Comparison of ENCODE assay signal across 8 mouse cellular contexts in the genomic region with DNA sequence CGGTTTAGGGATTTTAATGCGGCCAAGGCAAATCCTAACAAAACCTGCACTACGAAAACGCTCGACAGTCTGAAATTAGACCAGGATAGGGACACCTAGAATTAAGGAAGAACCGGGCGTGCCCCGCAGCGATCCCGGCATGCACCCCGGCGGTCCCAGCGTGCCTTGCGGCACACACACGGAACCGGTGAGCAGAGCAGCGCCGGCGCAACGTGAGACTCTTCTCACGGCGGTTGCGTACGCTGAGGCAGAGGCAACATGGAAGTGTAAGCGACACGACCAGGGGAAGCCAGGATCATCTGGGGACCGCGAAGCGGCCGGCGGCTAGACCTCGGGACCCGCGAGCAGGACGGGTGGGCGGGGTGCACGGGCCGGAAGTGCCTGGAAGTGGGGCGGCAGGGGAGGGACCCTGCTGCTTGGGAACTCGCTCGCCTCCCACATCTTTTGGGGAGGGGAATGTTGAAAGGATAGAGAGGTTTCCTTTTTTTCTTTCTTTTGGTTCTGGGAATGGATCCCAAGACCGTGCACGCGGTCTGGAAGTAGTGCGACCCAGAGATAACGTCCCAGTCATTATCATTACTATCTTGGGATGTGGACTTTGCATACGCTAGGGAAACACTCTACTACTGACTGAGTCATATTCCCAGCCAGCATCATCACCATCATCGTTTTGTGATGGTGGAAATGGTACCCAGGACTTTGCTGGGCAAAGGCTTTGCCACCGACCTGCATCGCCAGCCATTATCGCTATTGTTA. TPM values are rescaled to one million over a fixed set of nuclear protein-coding genes. Genes with fewer than 3 reads are reported as not detected.
A peak's percentile ranks its signal among the peaks of the same experiment; 100 is the strongest.
DNase-seq lines count a peak whose midpoint lies in the region; ATAC-seq and TF ChIP-seq lines count a peak whose summit lies in the region.

Asl (minus strand) TSS at position 106 of the 756 bp plus-strand sequence.
Crcp (plus strand) TSS at position 149 of the 756 bp plus-strand sequence.

- no peak for TF ChIP-seq CTCF in kidney, adult 2 months (conservative IDR thresholded peaks at IDR 0.05; ENCODE audit: insufficient read depth, insufficient read length, low read depth, low read length)

- peak; percentile 80 for DNase-seq in 416B (ENCODE audit: low read depth)
- DNase-seq in adrenal gland, postnatal 4 days (ENCODE audit: low spot score in 2 of 2), result peak; percentile 63 to 76
- DNase-seq in heart, adult 18-20 months, result peak; percentile 91 to 95
- DNase-seq in kidney, adult 2 months, result peak; percentile 93
- DNase-seq in limb, embryonic 11.5 days (ENCODE audit: low spot score), result peak; percentile 87
- peak; percentile 81 for DNase-seq in spleen, adult 12 weeks (ENCODE audit: low spot score)

- peak within 1 kb of the TSS; percentile 70 for H3K4me3 ChIP-seq in embryonic facial prominence, embryonic 13.5 days
- peak within 1 kb of the TSS; percentile 63 for H3K4me3 ChIP-seq in kidney, adult 2 months (ENCODE audit: insufficient read depth, low read depth, low read length)
- peak within 1 kb of the TSS; percentile 81 for H3K4me3 ChIP-seq in limb, embryonic 11.5 days (ENCODE audit: low read depth, low read length)
- H3K4me3 ChIP-seq in midbrain, embryonic 13.5 days (replicated peaks), result peak within 1 kb of the TSS; percentile 74

- no peaks in the 10 kb centered on the region for H3K27me3 ChIP-seq in embryonic facial prominence, embryonic 13.5 days
- no peaks in the 10 kb centered on the region for H3K27me3 ChIP-seq in kidney, adult 2 months (replicated peaks; ENCODE audit: control insufficient read depth, insufficient read depth, low read length)
- no peaks in the 10 kb centered on the region for H3K27me3 ChIP-seq in limb, embryonic 11.5 days (ENCODE audit: control insufficient read depth, insufficient read depth, low read length)
- peaks cover 9% of the 10 kb centered on the region for H3K27me3 ChIP-seq in midbrain, embryonic 13.5 days

- H3K36me3 ChIP-seq in embryonic facial prominence, embryonic 13.5 days, result no peaks in the 10 kb centered on the region
- H3K36me3 ChIP-seq in kidney, adult 2 months (ENCODE audit: control insufficient read depth, insufficient read depth, low read length), result no peaks in the 10 kb centered on the region
- H3K36me3 ChIP-seq in limb, embryonic 11.5 days (ENCODE audit: control insufficient read depth, insufficient read depth, low read length), result no peaks in the 10 kb centered on the region
- 0 out of 2 replicates have a peak, but pooled peaks cover 4% of the 10 kb centered on the region for H3K36me3 ChIP-seq in midbrain, embryonic 13.5 days

- no peaks in the 10 kb centered on the region for H3K9me3 ChIP-seq in embryonic facial prominence, embryonic 13.5 days
- no peaks in the 10 kb centered on the region for H3K9me3 ChIP-seq in limb, embryonic 11.5 days (ENCODE audit: control insufficient read depth, low read length)
- H3K9me3 ChIP-seq in midbrain, embryonic 13.5 days, result no peaks in the 10 kb centered on the region

- peak within 1 kb of the TSS; percentile 95 for H3K27ac ChIP-seq in embryonic facial prominence, embryonic 13.5 days
- peak within 1 kb of the TSS; percentile 79 for H3K27ac ChIP-seq in kidney, adult 2 months (ENCODE audit: insufficient read depth, low read depth, low read length)
- H3K27ac ChIP-seq in limb, embryonic 11.5 days (replicated peaks; ENCODE audit: low read depth, low read length), result peak within 1 kb of the TSS; percentile 90
- H3K27ac ChIP-seq in midbrain, embryonic 13.5 days, result peak within 1 kb of the TSS; percentile 94

- TF ChIP-seq POLR2A in kidney, adult 2 months (IDR thresholded peaks at IDR 0.05; ENCODE audit: low read depth, low read length), result peak; percentile 38

- H3K4me2 ChIP-seq in embryonic facial prominence, embryonic 13.5 days, result peak within 1 kb of the TSS; percentile 77
- H3K4me2 ChIP-seq in limb, embryonic 11.5 days (ENCODE audit: low read depth, severe bottlenecking), result peak within 1 kb of the TSS; percentile 80
- peak within 1 kb of the TSS; percentile 78 for H3K4me2 ChIP-seq in midbrain, embryonic 13.5 days (replicated peaks)

- ATAC-seq in embryonic facial prominence, embryonic 13.5 days (ENCODE audit: insufficient number of reproducible peaks, insufficient read depth, low FRiP score, low TSS enrichment, low read depth), result peak; percentile 70; the same call in 1 of the 2 replicates
- ATAC-seq in limb, embryonic 11.5 days (ENCODE audit: insufficient number of reproducible peaks, low FRiP score, low TSS enrichment, low read depth), result peak; percentile 77
- peak; percentile 89 for ATAC-seq in midbrain, embryonic 13.5 days

- H3K4me1 ChIP-seq in embryonic facial prominence, embryonic 13.5 days, result peaks cover 14% of the 10 kb centered on the region; the same call in 1 of the 2 replicates
- H3K4me1 ChIP-seq in kidney, adult 2 months (ENCODE audit: control insufficient read depth, insufficient read depth, low read length), result peaks cover 9% of the 10 kb centered on the region; the same call in 1 of the 2 replicates
- no peaks in the 10 kb centered on the region for H3K4me1 ChIP-seq in limb, embryonic 11.5 days (ENCODE audit: control insufficient read depth, insufficient read depth, low read length)
- H3K4me1 ChIP-seq in midbrain, embryonic 13.5 days (replicated peaks), result peaks cover 14% of the 10 kb centered on the region

- 2% methylated on average over 51 of the region's 51 CpGs for WGBS in embryonic facial prominence, embryonic 13.5 days
- WGBS in kidney, adult 2 months, result 2% methylated on average over 51 of the region's 51 CpGs
- 2% methylated on average over 51 of the region's 51 CpGs for WGBS in limb, embryonic 11.5 days
- 2% methylated on average over 51 of the region's 51 CpGs for WGBS in midbrain, embryonic 13.5 days

- peak within 1 kb of the TSS; percentile 84 for H3K9ac ChIP-seq in embryonic facial prominence, embryonic 13.5 days
- H3K9ac ChIP-seq in limb, embryonic 11.5 days (ENCODE audit: low read length), result peak within 1 kb of the TSS; percentile 85
- H3K9ac ChIP-seq in midbrain, embryonic 13.5 days (replicated peaks), result peak within 1 kb of the TSS; percentile 87

RNA-seq across cellular contexts. Expression of gene Asl, which starts in this region (rescaled TPM):
- total RNA-seq in adrenal gland, postnatal 4 days (2021), result 100 to 1,000 TPM; 149 to 165 TPM
- polyA plus RNA-seq in embryonic facial prominence, embryonic 13.5 days (2015; fragmentation: Nextera tagmentation; extraction: Ambion mirVana), result 21.8 and 24.8 TPM in 2 replicates
- total RNA-seq in heart, adult 18-20 months (2021), result 1 to 10 TPM; 4.6 to 5.0 TPM
- 440 and 469 TPM in 2 replicates for polyA plus RNA-seq in kidney, adult 2 months (2012; rRNA removed)
- polyA plus RNA-seq in limb, embryonic 11.5 days (2014; fragmentation: Nextera tagmentation; extraction: Ambion mirVana), result 25.4 and 29.0 TPM in 2 replicates
- 30.4 and 33.4 TPM in 2 replicates for polyA plus RNA-seq in midbrain, embryonic 13.5 days (2015; fragmentation: Nextera tagmentation; extraction: Ambion mirVana)

RNA-seq across cellular contexts. Expression of gene Crcp, which starts in this region (rescaled TPM):
- total RNA-seq in adrenal gland, postnatal 4 days (2021), result 10 to 100 TPM; 38.9 to 41.3 TPM
- polyA plus RNA-seq in embryonic facial prominence, embryonic 13.5 days (2015; fragmentation: Nextera tagmentation; extraction: Ambion mirVana), result 44.8 and 47.1 TPM in 2 replicates
- total RNA-seq in heart, adult 18-20 months (2021), result 10 to 100 TPM; 13.8 to 14.8 TPM
- polyA plus RNA-seq in kidney, adult 2 months (2012; rRNA removed), result 14.4 and 19.3 TPM in 2 replicates
- polyA plus RNA-seq in limb, embryonic 11.5 days (2014; fragmentation: Nextera tagmentation; extraction: Ambion mirVana), result 29.6 and 30.2 TPM in 2 replicates
- polyA plus RNA-seq in midbrain, embryonic 13.5 days (2015; fragmentation: Nextera tagmentation; extraction: Ambion mirVana), result 79.3 and 82.2 TPM in 2 replicates

Comparison
In these comparisons a context has a peak if more than half of its experiments do, and no peak if none do; other contexts are left out.
1. Peak in every context shown above with its lines: DNase-seq, ATAC-seq, H3K4me3 ChIP-seq and H3K27ac ChIP-seq.
2. RNA of gene Asl (total RNA-seq): 149 to 165 TPM in adrenal gland, postnatal 4 days; 4.6 to 5.0 TPM in heart, adult 18-20 months; every median in the first group is over 10 times any median in the second.
3. RNA of gene Asl (polyA plus RNA-seq): 440 to 469 TPM in kidney, adult 2 months; 30.4 to 33.4 TPM in midbrain, embryonic 13.5 days, 25.4 to 29.0 TPM in limb, embryonic 11.5 days and 21.8 to 24.8 TPM in embryonic facial prominence, embryonic 13.5 days; every median in the first group is over 10 times any median in the second.